Mouse (Mus musculus) heart, adult 2 months (tissue): ENCODE results near the gene Ethe1.
A peak's percentile ranks its signal among the peaks of the same experiment; 100 is the strongest.

Experiments
- CTCF ChIP-seq: fragments of 200-600 bp; IDR thresholded peaks from 2 replicates; pipeline ENCODE4 v1.8.1; 2022; ENCODE audit warnings: antibody characterized with exemption, mild to moderate bottlenecking, moderate library complexity
- EP300 ChIP-seq: fragments of 200-500 bp; IDR thresholded peaks from 2 replicates; pipeline ENCODE4 v1.6.1; 2011; ENCODE audit warnings: low read depth, low read length, control low read depth; ENCODE audit not compliant: insufficient read depth
- POLR2A ChIP-seq: fragments of 200-500 bp; IDR thresholded peaks from 2 replicates; pipeline ENCODE4 v1.6.1; 2011; ENCODE audit warnings: mild to moderate bottlenecking, low read depth, low read length, control low read depth; ENCODE audit not compliant: insufficient read depth

DNA sequence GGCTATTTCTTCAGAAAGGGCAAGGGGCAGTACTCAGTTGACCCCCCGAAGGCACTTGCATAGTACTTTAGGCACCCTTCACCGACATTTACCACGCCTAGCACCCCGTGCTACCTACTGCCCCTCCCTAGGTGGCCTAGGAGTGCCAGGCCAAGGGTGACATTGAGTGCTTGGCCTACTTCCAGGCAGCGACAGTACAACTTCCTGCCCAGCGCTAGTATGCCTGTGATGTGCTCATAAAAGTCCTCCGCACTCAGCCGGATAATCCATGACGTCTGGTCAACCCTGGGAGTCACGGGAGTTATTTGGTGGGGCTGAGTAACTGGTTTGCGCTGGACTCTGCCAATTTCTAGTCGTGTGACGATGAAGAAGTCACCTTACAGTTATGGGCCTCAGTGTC is 993 bp downstream of the Ethe1 start:
- TF ChIP-seq POLR2A: no peak
- TF ChIP-seq CTCF: peak; percentile 11; the same call in 1 of the 2 replicates
- no peak for TF ChIP-seq EP300
